Comparison of ENCODE assay signal across 17 mouse cellular contexts in genomic region chr10:60817868-60818267, GRCm38 (mm10). TPM values are rescaled to one million over a fixed set of nuclear protein-coding genes. Genes with fewer than 3 reads are reported as not detected.
DNase-seq lines count a peak whose midpoint lies in the region; ATAC-seq and TF ChIP-seq lines count a peak whose summit lies in the region.
"Had no signal": no experiment of that assay in that cellular context is flagged by ENCODE, and none has a peak within 500 bp of the region (broad histone marks: within the 10 kb centered on the region; RNA-seq: fewer than 3 reads in every experiment).

No protein-coding gene starts in this region.

- no peak overlapping the region for H3K4me3 ChIP-seq in heart, embryonic 15.5 days
- H3K4me3 ChIP-seq in heart, adult 2 months: no peak overlapping the region
- H3K4me3 ChIP-seq in lung, embryonic 15.5 days: no peak overlapping the region
- no peak overlapping the region for H3K4me3 ChIP-seq in myocyte
- H3K4me3 ChIP-seq in midbrain, embryonic 16.5 days (ENCODE audit: low read depth, low read length): no peak overlapping the region
- H3K4me3 ChIP-seq: forebrain, embryonic 13.5 days; intestine, embryonic 15.5 days had no signal

- H3ac ChIP-seq in myocyte (ENCODE audit: control insufficient read depth, insufficient read length): no peak overlapping the region

- H3K36me3 ChIP-seq in heart, embryonic 15.5 days: no peaks in the 10 kb centered on the region
- no peaks in the 10 kb centered on the region for H3K36me3 ChIP-seq in heart, adult 2 months (ENCODE audit: control insufficient read depth, insufficient read depth, low read length)
- no peaks in the 10 kb centered on the region for H3K36me3 ChIP-seq in lung, embryonic 15.5 days
- H3K36me3 ChIP-seq in myocyte (ENCODE audit: control insufficient read depth, insufficient read depth): no peaks in the 10 kb centered on the region
- H3K36me3 ChIP-seq in midbrain, embryonic 16.5 days (ENCODE audit: control insufficient read depth, insufficient read depth, low read length): no peaks in the 10 kb centered on the region
- H3K36me3 ChIP-seq: intestine, embryonic 15.5 days had no signal

- intact Hi-C loops in heart, adult 2 months (cut with DNase I): no loop called here

- no peak overlapping the region for H3K4me2 ChIP-seq in heart, embryonic 15.5 days
- H3K4me2 ChIP-seq in lung, embryonic 15.5 days: no peak overlapping the region
- peak overlapping the region; percentile 95 for H3K4me2 ChIP-seq in myocyte (ENCODE audit: low read depth)
- H3K4me2 ChIP-seq in midbrain, embryonic 16.5 days (ENCODE audit: low read length): no peak overlapping the region
- H3K4me2 ChIP-seq: forebrain, embryonic 13.5 days; hindbrain, embryonic 14.5 days; intestine, embryonic 15.5 days; midbrain, embryonic 11.5 days had no signal

- H3K9me3 ChIP-seq in heart, embryonic 15.5 days (replicated peaks): no peaks in the 10 kb centered on the region
- no peaks in the 10 kb centered on the region for H3K9me3 ChIP-seq in lung, embryonic 15.5 days
- H3K9me3 ChIP-seq in midbrain, embryonic 16.5 days (replicated peaks; ENCODE audit: control insufficient read depth, low read length, poor library complexity, severe bottlenecking): no peaks in the 10 kb centered on the region
- H3K9me3 ChIP-seq: forebrain, embryonic 13.5 days; intestine, embryonic 15.5 days had no signal

- TF ChIP-seq POLR2A in heart, adult 2 months (IDR thresholded peaks at IDR 0.05; ENCODE audit: insufficient read depth, low read depth, low read length): no peak
- no peak for TF ChIP-seq POLR2A in myocyte (IDR thresholded peaks at IDR 0.05; ENCODE audit: insufficient read length, low read depth)

- no peak overlapping the region for H3K9ac ChIP-seq in heart, embryonic 15.5 days
- H3K9ac ChIP-seq in heart, adult 2 months (ENCODE audit: low read depth, low read length): no peak overlapping the region
- H3K9ac ChIP-seq in lung, embryonic 15.5 days: no peak overlapping the region
- no peak overlapping the region for H3K9ac ChIP-seq in midbrain, embryonic 16.5 days (ENCODE audit: low read depth, low read length)
- H3K9ac ChIP-seq: forebrain, embryonic 13.5 days; hindbrain, embryonic 14.5 days; intestine, embryonic 15.5 days; liver, postnatal 0 days had no signal

- no peak for TF ChIP-seq EP300 in heart, adult 2 months (IDR thresholded peaks at IDR 0.05; ENCODE audit: insufficient read depth, low read depth, low read length)

- 77% methylated on average over 6 of the region's 6 CpGs for WGBS in heart, embryonic 15.5 days
- 94% methylated on average over 6 of the region's 6 CpGs for WGBS in heart, adult 2 months
- 87% methylated on average over 6 of the region's 6 CpGs for WGBS in lung, embryonic 15.5 days
- WGBS in midbrain, embryonic 16.5 days: 94% methylated on average over 6 of the region's 6 CpGs

- peak overlapping the region; percentile 95 for H3K27ac ChIP-seq in heart, embryonic 15.5 days
- H3K27ac ChIP-seq in heart, adult 2 months: no peak overlapping the region
- peak overlapping the region; percentile 60; the same call in 1 of the 2 replicates for H3K27ac ChIP-seq in lung, embryonic 15.5 days
- H3K27ac ChIP-seq in midbrain, embryonic 16.5 days (ENCODE audit: low read length): no peak overlapping the region
- H3K27ac ChIP-seq: hindbrain, embryonic 14.5 days; intestine, embryonic 15.5 days had no signal

- ATAC-seq in heart, embryonic 15.5 days (replicated peaks; ENCODE audit: insufficient number of reproducible peaks, insufficient read depth, low FRiP score, low read depth): no peak
- ATAC-seq in lung, embryonic 15.5 days (ENCODE audit: borderline replicate concordance, extremely low read depth, low FRiP score, low TSS enrichment): no peak
- no peak for ATAC-seq in midbrain, embryonic 16.5 days
- ATAC-seq: intestine, embryonic 15.5 days; liver, postnatal 0 days had no signal

- H3K79me2 ChIP-seq in heart, adult 2 months (replicated peaks; ENCODE audit: control insufficient read depth, insufficient read depth, low read length): no peaks in the 10 kb centered on the region
- H3K79me2 ChIP-seq in myocyte (ENCODE audit: control insufficient read depth, insufficient read depth): peaks cover 77% of the 10 kb centered on the region

- DNase-seq in cerebellum, adult 9-11 months: peak; percentile 65
- DNase-seq in cerebellum, postnatal 25 days: no peak
- no peak for DNase-seq in heart, adult 2 months
- DNase-seq in lung, postnatal 10 days: no peak
- DNase-seq: adrenal gland, postnatal 10 days; cerebellum, adult 8-10 months; liver, postnatal 0 days; right cerebral cortex, postnatal 4 days; thymus, postnatal 25 days had no signal

- TF ChIP-seq CTCF in heart, adult 2 months (IDR thresholded peaks at IDR 0.05): no peak

- peaks cover 98% of the 10 kb centered on the region for H3K4me1 ChIP-seq in heart, embryonic 15.5 days (replicated peaks)
- H3K4me1 ChIP-seq in heart, adult 2 months (ENCODE audit: control insufficient read depth, insufficient read depth, low read length): peaks cover 34% of the 10 kb centered on the region
- peaks cover 77% of the 10 kb centered on the region for H3K4me1 ChIP-seq in lung, embryonic 15.5 days
- H3K4me1 ChIP-seq in midbrain, embryonic 16.5 days (ENCODE audit: control insufficient read depth, insufficient read depth, low read length): peaks cover 34% of the 10 kb centered on the region

- no peaks in the 10 kb centered on the region for H3K27me3 ChIP-seq in heart, embryonic 15.5 days
- H3K27me3 ChIP-seq in heart, adult 2 months (ENCODE audit: control insufficient read depth, insufficient read depth, low read length): no peaks in the 10 kb centered on the region
- H3K27me3 ChIP-seq in lung, embryonic 15.5 days: no peaks in the 10 kb centered on the region
- H3K27me3 ChIP-seq in myocyte (ENCODE audit: control insufficient read depth, insufficient read depth, insufficient read length): no peaks in the 10 kb centered on the region
- no peaks in the 10 kb centered on the region for H3K27me3 ChIP-seq in midbrain, embryonic 16.5 days (ENCODE audit: control insufficient read depth, insufficient read depth, low read depth, low read length)
- H3K27me3 ChIP-seq: intestine, embryonic 15.5 days had no signal

TF ChIP-seq in myocyte, 11 proteins besides CTCF, POLR2A, EP300 and RAD21:
- TF ChIP-seq E2F4 (IDR thresholded peaks at IDR 0.05; ENCODE audit: insufficient read depth): no peak
- no peak for TF ChIP-seq SRF (IDR thresholded peaks at IDR 0.05; ENCODE audit: control insufficient read depth, insufficient read length, low read depth)
- no peak for TF ChIP-seq REST (IDR thresholded peaks at IDR 0.05; ENCODE audit: insufficient read depth, insufficient read length)
- no peak for TF ChIP-seq USF1 (IDR thresholded peaks at IDR 0.05; ENCODE audit: low read depth)
- TF ChIP-seq POLR2AphosphoS2 (IDR thresholded peaks at IDR 0.05; ENCODE audit: insufficient read length, low read depth): no peak
- TF ChIP-seq TCF12 (IDR thresholded peaks at IDR 0.05; ENCODE audit: insufficient read depth, poor library complexity, severe bottlenecking): no peak
- TF ChIP-seq CEBPB (IDR thresholded peaks at IDR 0.05; ENCODE audit: insufficient read depth, poor library complexity, severe bottlenecking): no peak

RNA-seq across cellular contexts. Expression of gene Unc5b, which starts 13.5 kb away (rescaled TPM):
- 11.7 TPM in 2 replicates for polyA plus RNA-seq in heart, embryonic 15.5 days (2015; fragmentation: Nextera tagmentation; extraction: Ambion mirVana)
- total RNA-seq in heart, adult 2 months (2021): 10 to 100 TPM; 11.0 to 12.6 TPM
- polyA plus RNA-seq in heart, adult 2 months (2012; rRNA removed): 12.2 and 15.0 TPM in 2 replicates
- polyA plus RNA-seq in lung, embryonic 15.5 days (2015; fragmentation: Nextera tagmentation; extraction: Ambion mirVana): 6.5 and 7.7 TPM in 2 replicates
- 91.9 TPM for polyA plus RNA-seq in myocyte (2012; fragmentation: generic; extraction: Trizol)
- polyA plus RNA-seq in midbrain, embryonic 16.5 days (2015; fragmentation: Nextera tagmentation; extraction: Ambion mirVana): 2.0 and 2.4 TPM in 2 replicates

Comparison
In these comparisons a context has a peak if more than half of its experiments do, and no peak if none do; other contexts are left out.
1. H3K27ac ChIP-seq: peak in heart, embryonic 15.5 days (single experiment) and lung, embryonic 15.5 days (single experiment); none in heart, adult 2 months (single experiment) and midbrain, embryonic 16.5 days (single experiment).